ENCODE assay signal across 15 mouse cellular contexts in the genomic region with DNA sequence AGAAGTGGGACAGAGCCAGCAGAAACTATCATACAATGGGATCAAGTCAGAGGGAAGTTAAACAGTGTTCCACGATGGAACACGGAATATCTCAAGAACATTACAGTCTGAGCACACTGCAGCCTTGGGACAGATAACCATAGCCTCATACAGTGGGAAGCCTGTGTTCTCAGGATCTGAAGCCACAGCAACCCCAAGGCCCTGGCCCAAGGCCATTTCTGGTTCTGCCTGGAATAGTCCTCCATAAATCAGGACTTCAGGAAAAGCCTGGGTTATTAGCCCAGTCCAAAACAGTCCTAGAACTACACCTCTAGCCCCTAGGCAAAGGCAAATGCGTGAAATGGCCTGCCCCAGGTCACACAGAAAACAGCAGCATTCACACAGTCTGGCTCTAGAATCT.
"Had no signal": no experiment of that assay in that cellular context is flagged by ENCODE, and none has a peak within 500 bp of the region (broad histone marks: within the 10 kb centered on the region; RNA-seq: fewer than 3 reads in every experiment).

No protein-coding gene starts in this region.

- H3K36me3 ChIP-seq: limb, embryonic 12.5 days; liver, embryonic 13.5 days; lung, embryonic 15.5 days; midbrain, embryonic 13.5 days; stomach, embryonic 15.5 days had no signal

- H3K27ac ChIP-seq: layer of hippocampus, adult 2 months; limb, embryonic 12.5 days; liver, embryonic 13.5 days; lung, embryonic 15.5 days; midbrain, embryonic 13.5 days; stomach, embryonic 15.5 days had no signal

- H3K4me2 ChIP-seq: limb, embryonic 12.5 days; liver, embryonic 13.5 days; lung, embryonic 15.5 days; midbrain, embryonic 13.5 days; stomach, embryonic 15.5 days had no signal

- H3K9me3 ChIP-seq: limb, embryonic 12.5 days; liver, embryonic 13.5 days; lung, embryonic 15.5 days; midbrain, embryonic 13.5 days; stomach, embryonic 15.5 days had no signal

- H3K27me3 ChIP-seq: liver, embryonic 13.5 days; lung, embryonic 15.5 days; midbrain, embryonic 13.5 days; stomach, embryonic 15.5 days had no signal

- ATAC-seq: intestine, postnatal 0 days; liver, postnatal 0 days; midbrain, embryonic 13.5 days had no signal

- H3K9ac ChIP-seq: limb, embryonic 12.5 days; liver, embryonic 13.5 days; liver, postnatal 0 days; lung, embryonic 15.5 days; midbrain, embryonic 13.5 days; stomach, embryonic 15.5 days had no signal

- H3K4me3 ChIP-seq: layer of hippocampus, adult 2 months; limb, embryonic 12.5 days; liver, embryonic 13.5 days; lung, embryonic 15.5 days; midbrain, embryonic 13.5 days; stomach, embryonic 15.5 days had no signal

- DNase-seq: kidney, adult 8-10 months; kidney, postnatal 36 days; liver; liver, embryonic 13.5 days; liver, postnatal 0 days; lung, postnatal 14 days; right cerebral cortex, postnatal 14 days; thymus, adult 18-20 months; thymus, postnatal 14 days had no signal

- H3K4me1 ChIP-seq: limb, embryonic 12.5 days; liver, embryonic 13.5 days; lung, embryonic 15.5 days; midbrain, embryonic 13.5 days; stomach, embryonic 15.5 days had no signal
